Mouse (Mus musculus): ENCODE measurements at regions not wholly inside any gene's neighbourhood (a gene's known extent, or its start where the extent isn't known, plus 50 kb on each side); places are given as distances from the start of the nearest gene placed in this dataset.

- TF ChIP-seq CTCF (IDR thresholded peaks at IDR 0.05 in 2 of 3, conservative IDR thresholded peaks at IDR 0.05 in 1 of 3; ENCODE audit: control insufficient read depth in 1 of 3, insufficient read depth in 1 of 3, low read depth in 2 of 3, low read length in 3 of 3, poor library complexity in 1 of 3, severe bottlenecking in 1 of 3), result no peak
- TF ChIP-seq ELF1 (IDR thresholded peaks at IDR 0.05; ENCODE audit: low read depth, low read length), result no peak
- TF ChIP-seq MAX (IDR thresholded peaks at IDR 0.05; ENCODE audit: low read length), result no peak
- TF ChIP-seq GATA1 (IDR thresholded peaks at IDR 0.05; ENCODE audit: low read depth, low read length), result no peak
- no peak for TF ChIP-seq POLR2A (IDR thresholded peaks at IDR 0.05; ENCODE audit: control insufficient read depth in 1 of 2, insufficient read depth in 1 of 2, low read depth in 1 of 2, low read length in 2 of 2, poor library complexity in 1 of 2)
- TF ChIP-seq USF1 (IDR thresholded peaks at IDR 0.05; ENCODE audit: low read depth, low read length), result no peak
- no peak for TF ChIP-seq RCOR1 (IDR thresholded peaks at IDR 0.05; ENCODE audit: low read depth, low read length)
- TF ChIP-seq EP300 (IDR thresholded peaks at IDR 0.05; ENCODE audit: low read depth in 1 of 2, low read length in 2 of 2), result no peak
- TF ChIP-seq JUND (IDR thresholded peaks at IDR 0.05; ENCODE audit: low read depth, low read length), result no peak
Observed at GRCm38 (mm10) chr5:125893864-125894263, 362.3 kb downstream of the Tmem132b start.
